Mouse (Mus musculus) brain, adult 10 weeks (tissue): ENCODE results near the gene Prp2. TPM values are rescaled to one million over a fixed set of nuclear protein-coding genes. Genes with fewer than 3 reads are reported as not detected.

Experiments
- polyA plus RNA-seq: library from polyadenylated mRNA; stranded (reverse); fragments of 350-450 nt; fragmentation: Illumina TruSeq; extraction: RNeasy Lipid Tissue Mini Kit (QIAGEN cat#74804); gene quantifications from one replicate; pipeline ENCODE4 v1.2.3, GENCODE M21; 2015; ENCODE audit warnings: low read depth, low replicate concordance

The Prp2 gene
- polyA plus RNA-seq, result not detected

DNA sequence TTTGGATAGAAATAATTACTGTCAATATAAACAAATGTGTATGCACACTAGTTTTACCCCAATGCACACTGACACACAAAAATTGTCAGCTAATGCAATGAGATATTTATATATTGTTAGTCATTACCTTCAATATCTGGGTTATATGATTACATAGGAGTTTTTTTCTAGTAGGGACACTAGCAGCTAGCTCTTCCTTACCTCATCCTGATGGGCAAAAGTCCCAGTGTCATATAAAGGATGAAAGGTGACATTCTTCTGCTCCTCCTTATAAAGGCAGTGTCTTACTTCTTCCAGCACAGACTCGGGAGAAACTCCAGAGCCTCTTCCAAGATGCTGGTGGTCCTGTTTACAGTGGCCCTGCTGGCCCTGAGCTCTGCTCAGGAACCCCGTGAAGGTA lies at the start of gene Prp2:
Gene Prp2, plus strand, starts transcription at position 301 of the 400 bp plus-strand sequence.

DNA sequence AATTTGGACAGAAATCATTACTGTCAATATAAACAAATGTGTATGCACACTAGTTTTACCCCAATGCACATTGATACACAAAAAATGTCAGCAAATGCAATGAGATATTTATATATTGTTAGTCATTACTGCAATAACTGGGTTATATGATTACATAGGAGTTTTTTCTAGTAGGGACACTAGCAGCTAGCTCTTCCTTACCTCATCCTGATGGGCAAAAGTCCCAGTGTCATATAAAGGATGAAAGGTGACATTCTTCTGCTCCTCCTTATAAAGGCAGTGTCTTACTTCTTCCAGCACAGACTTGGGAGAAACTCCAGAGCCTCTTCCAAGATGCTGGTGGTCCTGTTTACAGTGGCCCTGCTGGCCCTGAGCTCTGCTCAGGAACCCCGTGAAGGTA lies 26.2 kb upstream of the Prp2 start, which contains the start of gene Prh1:
Gene Prh1, plus strand, starts transcription at position 301 of the 400 bp plus-strand sequence.

Other genes starting within 250 kb of the Prp2 start
- not detected for gene Gm8882, start 231.8 kb upstream of the Prp2 start, polyA plus RNA-seq
- gene Prh1, start 26.1 kb upstream of the Prp2 start, polyA plus RNA-seq, result not detected
- gene A630073D07Rik, start 55.6 kb downstream of the Prp2 start, polyA plus RNA-seq, result not detected
- gene Tas2r120, start 61.0 kb downstream of the Prp2 start, polyA plus RNA-seq, result not detected
- gene Tas2r121, start 105.1 kb downstream of the Prp2 start, polyA plus RNA-seq, result not detected
- gene Tas2r122, start 116.0 kb downstream of the Prp2 start, polyA plus RNA-seq, result not detected
- gene Tas2r115, start 142.1 kb downstream of the Prp2 start, polyA plus RNA-seq, result not detected
- gene Tas2r124, start 158.8 kb downstream of the Prp2 start, polyA plus RNA-seq, result not detected
- not detected for gene Tas2r102, start 166.2 kb downstream of the Prp2 start, polyA plus RNA-seq
- not detected for gene Tas2r136, start 182.2 kb downstream of the Prp2 start, polyA plus RNA-seq
- gene Tas2r117, start 206.9 kb downstream of the Prp2 start, polyA plus RNA-seq, result not detected